Mouse (Mus musculus) intestine, embryonic 15.5 days (tissue): ENCODE measurements around the gene Nrros. TPM values are rescaled to one million over a fixed set of nuclear protein-coding genes. Genes with fewer than 3 reads are reported as not detected.

Experiments used
- ATAC-seq: fragments of 200-750 bp; cut with Nextera tagmentation; 2 replicates; pipeline ENCODE4 v1.8.0; 2017; ENCODE audit warnings: moderate TSS enrichment, moderate library complexity
- H3K27ac ChIP-seq: fragments of 300-500 bp; sonication (generic); 2 replicates; pipeline ENCODE4 v1.5.1; 2015; ENCODE audit warnings: mild to moderate bottlenecking, inconsistent platforms
- H3K27me3 ChIP-seq: fragments of 300-500 bp; sonication (generic); replicated peaks from 2 replicates; pipeline ENCODE4 v1.6.1; 2015; ENCODE audit warnings: inconsistent platforms
- H3K36me3 ChIP-seq: fragments of 300-500 bp; sonication (generic); 2 replicates; pipeline ENCODE4 v1.6.1; 2015; ENCODE audit warnings: inconsistent platforms
- H3K4me1 ChIP-seq: fragments of 300-500 bp; sonication (generic); replicated peaks from 2 replicates; pipeline ENCODE4 v1.6.1; 2015; ENCODE audit warnings: inconsistent platforms
- H3K4me2 ChIP-seq: fragments of 300-500 bp; sonication (generic); replicated peaks from 2 replicates; pipeline ENCODE4 v1.6.1; 2015; ENCODE audit warnings: mild to moderate bottlenecking, inconsistent platforms
- H3K4me3 ChIP-seq: fragments of 300-500 bp; sonication (generic); replicated peaks from 2 replicates; pipeline ENCODE4 v1.5.1; 2015; ENCODE audit warnings: inconsistent platforms
- H3K9ac ChIP-seq: fragments of 300-500 bp; sonication (generic); 2 replicates; pipeline ENCODE4 v1.6.1; 2015; ENCODE audit warnings: inconsistent platforms
- H3K9me3 ChIP-seq: fragments of 300-500 bp; sonication (generic); 2 replicates; pipeline ENCODE4 v1.6.1; 2016; ENCODE audit warnings: inconsistent platforms
- whole genome bisulfite sequencing: fragments of 180-500 bp; shearing (Covaris S2); methylation state at CpG from one replicate; pipeline ENCODE4 v1.1.7; 2015; 5-methylcytosine and 5-hydroxymethylcytosine counted together
- polyA plus RNA-seq: library from polyadenylated mRNA; unstranded; fragments of >200 nt; fragmentation: Nextera tagmentation; extraction: Ambion mirVana; gene quantifications from 2 replicates; pipeline ENCODE4 v1.2.1, GENCODE M21; 2015

Nrros gene
- 13.7 and 13.8 TPM in 2 replicates for polyA plus RNA-seq

GRCm38 (mm10) chr16:32165281-32165821 is at the start of gene Nrros:
TSS of gene Nrros (minus strand) at chr16:32165594.
- Histone ChIP-seq H3K36me3 (no peaks in the 10 kb centered on the region), H3K4me3 (peak within 1 kb of the TSS; percentile 33), H3K27me3 (peaks cover 4% of the 10 kb centered on the region; the same call in 1 of the 2 replicates), H3K4me2 (peak within 1 kb of the TSS; percentile 74), H3K4me1 (no peaks in the 10 kb centered on the region), H3K9ac (peak within 1 kb of the TSS; percentile 24), H3K9me3 (no peaks in the 10 kb centered on the region), H3K27ac (no peak within 1 kb of the TSS)
- 2% methylated on average over 25 of the region's 25 CpGs for whole genome bisulfite sequencing
- ATAC-seq: peak; percentile 65; the same call in 1 of the 2 replicates

GRCm38 (mm10) chr16:32214804-32215576 is 49.6 kb upstream of the Nrros start:
- Histone ChIP-seq H3K4me2 (no peak overlapping the region), H3K36me3 (no peaks in the 10 kb centered on the region), H3K27ac (no peak overlapping the region), H3K27me3 (no peaks in the 10 kb centered on the region), H3K9ac (no peak overlapping the region), H3K4me3 (no peak overlapping the region), H3K4me1 (no peaks in the 10 kb centered on the region), H3K9me3 (no peaks in the 10 kb centered on the region)
- 79% methylated on average over 17 of the region's 17 CpGs for WGBS
- no peak for ATAC-seq

- Histone ChIP-seq H3K27me3 (no peaks in the 10 kb centered on the region), H3K9me3 (no peaks in the 10 kb centered on the region; the same call in 1 of the 2 replicates), H3K27ac (no peak overlapping the region), H3K4me1 (no peaks in the 10 kb centered on the region), H3K36me3 (no peaks in the 10 kb centered on the region), H3K9ac (no peak overlapping the region), H3K4me2 (no peak overlapping the region), H3K4me3 (no peak overlapping the region)
- no peak for ATAC-seq
These were observed 48.8 kb upstream of the Nrros start for GRCm38 (mm10) chr16:32214156-32214555.

GRCm38 (mm10) chr16:32204902-32205301 is 39.5 kb upstream of the Nrros start:
- no peak overlapping the region for H3K9ac ChIP-seq
- WGBS: 60% methylated on average over 3 of the region's 3 CpGs
- no peaks in the 10 kb centered on the region for H3K36me3 ChIP-seq
- H3K4me1 ChIP-seq: no peaks in the 10 kb centered on the region
- H3K9me3 ChIP-seq: no peaks in the 10 kb centered on the region; the same call in 1 of the 2 replicates
- H3K4me3 ChIP-seq: no peak overlapping the region
- no peaks in the 10 kb centered on the region for H3K27me3 ChIP-seq
- H3K4me2 ChIP-seq: no peak overlapping the region
- no peak overlapping the region for H3K27ac ChIP-seq
- ATAC-seq: no peak

- H3K36me3 ChIP-seq: no peaks in the 10 kb centered on the region
- no peak overlapping the region for H3K4me2 ChIP-seq
- no peak overlapping the region for H3K27ac ChIP-seq
- 70% methylated on average over 6 of the region's 6 CpGs for WGBS
- ATAC-seq: no peak
- H3K27me3 ChIP-seq: no peaks in the 10 kb centered on the region
- no peaks in the 10 kb centered on the region for H3K9me3 ChIP-seq
- H3K4me1 ChIP-seq: no peaks in the 10 kb centered on the region
- H3K9ac ChIP-seq: no peak overlapping the region
- H3K4me3 ChIP-seq: no peak overlapping the region
These were observed 37.3 kb upstream of the Nrros start for GRCm38 (mm10) chr16:32202681-32203080.

GRCm38 (mm10) chr16:32201004-32201325 is 35.6 kb upstream of the Nrros start:
- WGBS: 64% methylated on average over 9 of the region's 9 CpGs
- H3K36me3 ChIP-seq: no peaks in the 10 kb centered on the region
- H3K27ac ChIP-seq: 0 out of 2 replicates have a peak overlapping the region, but pooled peaks have one; percentile 54
- H3K27me3 ChIP-seq: no peaks in the 10 kb centered on the region
- H3K9ac ChIP-seq: no peak overlapping the region
- H3K9me3 ChIP-seq: no peaks in the 10 kb centered on the region
- no peak overlapping the region for H3K4me3 ChIP-seq
- H3K4me2 ChIP-seq: 0 out of 2 replicates have a peak overlapping the region, but pooled peaks have one; percentile 15
- ATAC-seq: no peak
- no peaks in the 10 kb centered on the region for H3K4me1 ChIP-seq

- Histone ChIP-seq H3K4me3 (0 out of 2 replicates have a peak overlapping the region, but pooled peaks have one; percentile 7), H3K27ac (peak overlapping the region; percentile 54), H3K36me3 (no peaks in the 10 kb centered on the region), H3K4me1 (no peaks in the 10 kb centered on the region), H3K4me2 (peak overlapping the region; percentile 15; the same call in 1 of the 2 replicates), H3K27me3 (no peaks in the 10 kb centered on the region), H3K9me3 (no peaks in the 10 kb centered on the region), H3K9ac (no peak overlapping the region)
- ATAC-seq: no peak
- 66% methylated on average over 21 of the region's 21 CpGs for WGBS
These were observed 35.0 kb upstream of the Nrros start for GRCm38 (mm10) chr16:32200256-32201003.

GRCm38 (mm10) chr16:32190011-32190441 is 24.6 kb upstream of the Nrros start:
- no peaks in the 10 kb centered on the region for H3K4me1 ChIP-seq
- H3K27ac ChIP-seq: no peak overlapping the region
- no peaks in the 10 kb centered on the region for H3K36me3 ChIP-seq
- no peaks in the 10 kb centered on the region for H3K27me3 ChIP-seq
- 63% methylated on average over 12 of the region's 12 CpGs for WGBS
- H3K9me3 ChIP-seq: no peaks in the 10 kb centered on the region
- no peak overlapping the region for H3K9ac ChIP-seq
- H3K4me2 ChIP-seq: no peak overlapping the region
- H3K4me3 ChIP-seq: no peak overlapping the region
- ATAC-seq: no peak

- Histone ChIP-seq H3K4me3 (no peak overlapping the region), H3K27ac (no peak overlapping the region), H3K4me2 (no peak overlapping the region), H3K9me3 (no peaks in the 10 kb centered on the region), H3K27me3 (no peaks in the 10 kb centered on the region), H3K9ac (no peak overlapping the region), H3K36me3 (no peaks in the 10 kb centered on the region), H3K4me1 (no peaks in the 10 kb centered on the region)
- ATAC-seq: no peak
- 53% methylated on average over 6 of the region's 6 CpGs for WGBS
These were observed 23.7 kb upstream of the Nrros start for GRCm38 (mm10) chr16:32189109-32189508.

GRCm38 (mm10) chr16:32186056-32186455 is 20.7 kb upstream of the Nrros start:
- Histone ChIP-seq H3K4me3 (no peak overlapping the region), H3K4me2 (no peak overlapping the region), H3K27me3 (no peaks in the 10 kb centered on the region), H3K4me1 (no peaks in the 10 kb centered on the region), H3K36me3 (no peaks in the 10 kb centered on the region), H3K27ac (no peak overlapping the region), H3K9me3 (no peaks in the 10 kb centered on the region), H3K9ac (no peak overlapping the region)
- 93% methylated on average over 5 of the region's 5 CpGs for WGBS
- no peak for ATAC-seq

- 86% methylated on average over 6 of the region's 6 CpGs for WGBS
- Histone ChIP-seq H3K4me2 (no peak within 1 kb of the TSS), H3K9ac (no peak within 1 kb of the TSS), H3K4me1 (no peaks in the 10 kb centered on the region), H3K9me3 (no peaks in the 10 kb centered on the region), H3K36me3 (no peaks in the 10 kb centered on the region), H3K27ac (no peak within 1 kb of the TSS), H3K4me3 (no peak within 1 kb of the TSS), H3K27me3 (no peaks in the 10 kb centered on the region)
- no peak for ATAC-seq
These were observed 14.0 kb upstream of the Nrros start, which contains the start of gene Bex6 for GRCm38 (mm10) chr16:32179333-32179901. TSS of gene Bex6 (plus strand) at chr16:32179823.
